Mouse (Mus musculus) myocyte (in vitro differentiated cells): ENCODE results near the gene Mylk.

Experiments used
- MAX ChIP-seq: IDR thresholded peaks from one replicate; pipeline ENCODE4 v1.6.1; 2011; ENCODE audit warnings: low read depth, mild to moderate bottlenecking, control low read depth
- POLR2A ChIP-seq: IDR thresholded peaks from one replicate; pipeline ENCODE4 v1.6.1; 2011; ENCODE audit warnings: low read depth, mild to moderate bottlenecking, control low read depth, moderate library complexity; ENCODE audit not compliant: insufficient read length
- TCF12 ChIP-seq: IDR thresholded peaks from one replicate; pipeline ENCODE4 v1.6.1; 2011; ENCODE audit warnings: mild to moderate bottlenecking, control low read depth; ENCODE audit not compliant: poor library complexity, insufficient read depth, severe bottlenecking
- USF1 ChIP-seq: IDR thresholded peaks from one replicate; pipeline ENCODE4 v1.6.1; 2011; ENCODE audit warnings: low read depth, mild to moderate bottlenecking, control low read depth, moderate library complexity

DNA sequence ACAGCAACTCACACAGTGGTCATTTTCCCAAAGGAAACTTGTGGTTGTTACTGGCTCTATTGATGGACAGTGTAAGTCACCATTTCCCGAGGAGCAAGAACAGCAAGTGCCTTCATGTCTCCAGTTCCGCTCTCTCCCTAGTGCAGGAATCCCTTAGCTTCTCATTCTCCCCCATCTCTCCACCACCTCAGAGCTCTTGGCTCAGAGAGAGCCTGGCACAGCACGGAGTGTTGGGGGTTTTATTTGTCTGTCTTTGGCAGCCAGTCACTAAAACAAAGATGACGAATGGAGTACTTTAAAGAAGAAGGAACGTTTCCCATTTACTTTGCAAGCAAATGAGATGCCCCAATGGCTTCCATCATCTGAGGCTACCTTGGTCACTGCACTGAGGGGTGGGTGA lies 56.2 kb downstream of the Mylk start:
- TF ChIP-seq TCF12 (no peak), POLR2A (no peak), USF1 (no peak), MAX (no peak)
